Mouse (Mus musculus): ENCODE measurements around the gene Isg20l2.

GRCm38 (mm10) chr3:87942471-87942870, 12.4 kb downstream of the Isg20l2 start:
- TF ChIP-seq TAL1 (IDR thresholded peaks at IDR 0.05; ENCODE audit: low read length) = no peak
- TF ChIP-seq GATA1 (IDR thresholded peaks at IDR 0.05; ENCODE audit: low read length) = no peak
